Mouse (Mus musculus) adrenal gland, postnatal 4 days (tissue): ENCODE results near the gene Vangl2. TPM values are rescaled to one million over a fixed set of nuclear protein-coding genes. Genes with fewer than 3 reads are reported as not detected.

Source experiments
- DNase-seq, 2 experiments: peaks; one replicate each; pipeline ENCODE4 v3.0.0; 2021 to 2022; ENCODE audit warnings: low spot score in 2 of 2, mixed read lengths in 2 of 2
- total RNA-seq, 2 experiments: library from RNA; stranded (reverse); gene quantifications; 2 replicates each; pipeline ENCODE4 v1.2.3; 2021

Vangl2 gene
- total RNA-seq, 2 experiments from 2014 or later = 16.2 to 18.7 TPM

DNA sequence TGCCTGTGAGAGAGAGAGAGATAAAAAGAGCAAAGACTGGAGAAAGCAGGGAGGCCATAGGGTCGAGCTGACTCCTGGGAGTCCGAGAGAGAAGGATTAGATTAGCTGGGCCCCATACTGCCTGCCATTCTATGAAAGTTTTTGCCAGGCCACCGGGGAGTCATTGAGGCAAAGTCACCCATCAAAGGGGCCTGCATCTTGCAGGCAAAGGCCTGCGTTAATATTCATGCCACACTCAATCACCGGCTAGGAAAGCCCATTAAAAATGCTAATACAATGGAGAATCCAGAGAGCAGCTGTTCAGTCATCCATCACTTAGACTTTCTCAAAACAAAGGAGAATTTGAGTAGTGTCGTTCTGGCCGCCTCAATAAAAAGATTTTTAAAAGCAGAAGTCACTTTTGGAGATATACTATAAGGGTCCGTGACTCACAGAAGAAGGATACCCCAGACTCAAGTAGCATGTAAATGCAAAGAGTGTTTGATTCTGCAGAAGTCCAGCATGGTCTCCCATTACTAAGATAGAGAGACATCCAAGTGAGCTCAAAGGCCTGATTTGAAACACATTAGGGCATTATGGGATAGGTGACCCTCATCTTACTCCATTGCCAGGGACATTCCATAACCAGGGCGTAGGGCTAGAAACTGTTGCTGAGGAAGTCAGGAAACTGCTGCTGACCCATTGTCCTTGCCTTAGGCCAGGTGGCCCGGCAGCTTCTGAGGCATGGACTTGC, 57.2 kb downstream of the Vangl2 start:
- no peak for DNase-seq

DNA sequence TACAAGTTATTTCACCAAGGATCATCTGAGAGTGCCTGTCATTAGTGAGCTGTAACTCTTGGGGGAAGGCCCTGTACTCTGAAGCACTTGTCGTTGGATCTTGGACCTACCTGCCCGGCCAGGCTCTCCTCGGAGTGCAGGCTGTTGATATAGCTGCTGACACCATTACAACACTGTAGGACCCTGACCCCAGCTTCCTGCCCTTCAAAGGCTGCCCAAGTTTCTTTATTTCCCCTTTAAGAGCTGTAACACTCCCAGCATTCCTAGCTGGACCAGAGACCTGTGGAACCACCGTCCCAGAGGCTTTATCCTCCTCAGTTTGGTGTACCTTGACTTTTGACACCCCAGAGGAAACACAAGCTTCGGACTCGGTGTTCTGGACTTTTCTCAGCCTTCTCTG, 59.0 kb downstream of the Vangl2 start:
- no peak for DNase-seq

DNA sequence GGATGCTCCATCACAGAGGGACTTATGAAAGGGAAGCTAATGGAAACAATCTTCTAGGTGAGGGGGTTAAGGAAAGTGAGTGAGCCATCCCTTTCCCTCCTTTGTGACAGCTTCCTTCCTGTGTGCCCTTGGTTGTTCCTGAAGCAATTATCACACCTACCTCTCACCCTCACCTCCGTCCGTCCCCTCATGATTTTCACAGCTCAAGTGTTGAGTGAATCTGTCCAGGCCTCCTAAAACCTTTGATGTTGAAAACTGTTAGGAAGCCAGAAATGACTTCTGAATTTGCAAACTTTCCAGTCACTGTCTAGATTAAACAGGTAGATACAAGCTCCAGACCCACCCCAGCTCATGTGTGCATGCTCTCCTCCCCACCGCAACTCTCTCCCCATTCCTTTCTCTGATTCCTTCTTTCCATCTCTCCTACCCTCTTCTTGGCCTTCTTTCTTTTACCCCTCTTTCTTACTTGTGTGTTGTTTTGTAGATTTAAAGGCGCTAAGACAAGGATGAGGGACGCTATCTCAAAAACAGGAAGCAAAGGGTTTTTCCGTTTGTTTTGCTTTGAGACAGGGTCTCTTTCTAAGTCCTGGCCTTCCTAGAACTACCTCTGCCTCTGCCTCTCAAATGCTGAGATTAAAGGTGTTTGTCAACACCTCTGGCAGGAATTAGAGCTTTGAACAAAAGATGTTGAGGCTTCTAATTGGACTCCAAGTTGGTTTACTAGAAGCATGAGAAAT, 62.0 kb downstream of the Vangl2 start:
- no peak for DNase-seq

DNA sequence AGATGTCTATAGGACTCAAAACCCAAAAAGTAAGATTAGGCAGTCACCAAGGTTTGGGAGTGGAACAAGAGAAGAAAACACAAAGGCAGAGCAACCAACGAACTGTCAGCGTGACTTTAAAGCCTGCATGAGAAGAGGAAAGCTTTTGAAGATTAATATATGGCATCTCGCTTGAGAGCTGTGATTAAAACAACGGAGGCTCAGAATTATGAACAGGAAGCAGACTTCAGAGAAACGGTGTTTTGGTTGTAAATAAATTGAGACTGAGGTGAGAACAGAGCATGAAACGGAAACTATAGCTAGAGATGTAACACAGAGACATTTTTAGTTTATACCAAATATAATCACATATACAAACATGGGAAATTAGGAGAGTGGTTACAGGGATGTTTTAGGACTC, 64.6 kb downstream of the Vangl2 start:
- no peak for DNase-seq

DNA sequence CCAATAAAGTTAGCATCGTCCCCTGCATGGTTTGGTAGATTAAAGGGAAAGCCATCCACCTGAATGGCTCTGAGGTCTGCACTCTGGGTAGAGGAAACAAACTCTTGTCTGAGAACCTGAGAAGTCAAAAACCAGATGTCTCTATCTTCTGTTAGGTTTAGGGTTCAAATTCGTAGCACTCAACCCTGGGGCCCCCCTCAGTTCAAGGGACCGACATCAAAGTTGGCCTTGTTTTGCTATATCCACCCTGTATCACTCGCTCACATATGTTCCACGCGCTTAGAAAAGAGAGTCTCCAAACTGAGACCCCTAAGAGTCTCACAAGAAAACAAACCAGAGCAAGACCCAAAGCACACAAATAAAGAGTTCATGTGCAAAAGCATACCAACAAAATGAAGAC, 66.5 kb downstream of the Vangl2 start:
- DNase-seq = no peak

DNA sequence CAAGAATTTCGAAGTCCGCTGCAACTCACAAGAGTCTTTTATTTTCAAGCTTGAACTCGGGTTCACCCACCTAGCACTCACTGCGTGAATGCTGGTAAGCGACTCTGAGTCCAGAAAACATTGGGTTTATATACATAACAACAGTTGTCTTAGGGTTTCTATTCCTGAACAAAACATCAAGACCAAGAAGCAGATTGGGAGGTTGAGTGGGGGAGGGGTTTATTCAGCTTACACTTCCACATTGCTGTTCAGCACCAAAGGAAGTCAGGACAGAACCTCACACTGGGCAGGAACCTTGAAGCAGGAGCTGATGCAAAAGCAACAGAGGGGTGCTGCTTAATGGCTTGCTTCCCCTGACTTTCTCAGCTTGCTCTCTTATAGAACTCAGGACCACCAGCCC, 67.5 kb downstream of the Vangl2 start:
- no peak for DNase-seq

DNA sequence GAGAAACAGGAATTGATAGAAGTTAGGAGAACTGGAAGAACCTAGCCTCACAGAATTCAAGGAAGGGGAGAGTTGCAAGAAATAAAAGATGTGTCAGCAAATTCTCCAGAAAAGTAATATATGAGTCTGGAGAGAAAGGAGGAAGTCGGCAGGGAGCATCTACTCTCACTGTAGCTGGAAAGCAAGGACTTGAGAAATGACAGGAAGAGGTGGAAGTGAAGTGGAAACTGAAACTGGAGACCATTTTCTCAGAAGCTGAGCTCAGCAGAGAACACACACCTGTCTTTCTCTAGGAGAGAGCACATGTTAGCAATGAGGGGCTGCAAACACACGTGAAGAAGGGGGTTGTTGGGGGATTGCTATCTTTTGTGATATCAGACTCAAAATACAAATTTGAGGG, 70.8 kb downstream of the Vangl2 start:
- DNase-seq = no peak

DNA sequence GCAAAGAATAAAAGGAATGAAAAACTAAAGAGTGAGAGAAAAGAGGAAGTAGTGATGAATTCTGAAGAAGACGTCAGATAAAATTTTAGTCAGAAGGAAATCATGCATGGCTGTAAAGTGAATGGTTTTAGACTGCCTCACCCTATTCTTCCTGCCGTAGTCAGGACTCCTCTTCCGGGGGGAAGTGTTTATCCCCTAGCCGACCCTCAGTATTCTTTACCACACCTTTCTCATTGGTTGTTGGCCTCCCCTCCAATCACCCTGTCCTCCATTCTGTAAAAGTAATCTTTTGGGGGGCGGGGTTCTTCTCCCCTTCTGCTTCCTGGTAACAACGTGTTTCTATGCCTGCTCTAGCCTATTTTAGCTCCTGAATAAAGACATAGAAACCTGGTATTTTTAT, 73.2 kb downstream of the Vangl2 start:
- no peak for DNase-seq

Other genes starting within 250 kb of the Vangl2 start
- 1 to 10 TPM; 3.8 to 5.4 TPM for gene Cd84, start 188.7 kb downstream of the Vangl2 start, total RNA-seq
- gene Gm10521, start 132.8 kb downstream of the Vangl2 start, total RNA-seq = under 1 TPM; 0.34 to 0.36 TPM
- under 1 TPM; 0.20 to 0.62 TPM for gene Slamf6, start 110.9 kb downstream of the Vangl2 start, total RNA-seq
- under 1 TPM in 1 of 2 experiments, not detected in 1; 0.31 TPM for gene Nhlh1, start 29.1 kb upstream of the Vangl2 start, total RNA-seq
- gene Copa, start 54.1 kb upstream of the Vangl2 start, total RNA-seq = 100 to 1,000 TPM; 187 to 205 TPM
- 100 to 1,000 TPM; 148 to 154 TPM for gene Ncstn, start 54.4 kb upstream of the Vangl2 start, total RNA-seq
- 100 to 1,000 TPM; 168 to 170 TPM for gene Pex19, start 98.3 kb upstream of the Vangl2 start, total RNA-seq
- gene Dcaf8, start 119.6 kb upstream of the Vangl2 start, total RNA-seq = 100 to 1,000 TPM; 177 to 181 TPM
- 10 to 100 TPM; 92.5 to 94.7 TPM for gene Pea15a, start 178.4 kb upstream of the Vangl2 start, total RNA-seq
- 10 to 100 TPM; 15.7 to 51.9 TPM for gene Casq1, start 191.4 kb upstream of the Vangl2 start, total RNA-seq
- gene Atp1a4, start 230.0 kb upstream of the Vangl2 start, total RNA-seq = under 1 TPM; 0.39 to 0.45 TPM
- 10 to 100 TPM; 45.3 to 55.6 TPM for gene Igsf8, start 233.2 kb upstream of the Vangl2 start, total RNA-seq